Mouse (Mus musculus) liver, embryonic 15.5 days (tissue): ENCODE results near the gene Elp5. TPM values are rescaled to one million over a fixed set of nuclear protein-coding genes. Genes with fewer than 3 reads are reported as not detected.
"Not testable (repeated sequence)": the region's sequence is repeated elsewhere in the genome, so short reads cannot be mapped to it uniquely, and the experiment has no call there.

Experiments used
- ATAC-seq: fragments of 200-750 bp; cut with Nextera tagmentation; 2 replicates; pipeline ENCODE4 v1.8.0; 2017; ENCODE audit warnings: moderate number of reproducible peaks, mild to moderate bottlenecking, moderate library complexity; ENCODE audit not compliant: insufficient read depth
- H3K27ac ChIP-seq: fragments of 300-500 bp; sonication (generic); replicated peaks from 2 replicates; pipeline ENCODE4 v1.5.1; 2015; ENCODE audit warnings: mild to moderate bottlenecking, inconsistent platforms
- H3K27me3 ChIP-seq: fragments of 300-500 bp; sonication (generic); 2 replicates; pipeline ENCODE4 v1.6.1; 2015; ENCODE audit warnings: mild to moderate bottlenecking, inconsistent platforms
- H3K36me3 ChIP-seq: fragments of 300-500 bp; sonication (generic); replicated peaks from 2 replicates; pipeline ENCODE4 v1.6.1; 2015; ENCODE audit warnings: moderate library complexity, mild to moderate bottlenecking, inconsistent platforms
- H3K4me1 ChIP-seq: fragments of 300-500 bp; sonication (generic); replicated peaks from 2 replicates; pipeline ENCODE4 v1.6.1; 2015; ENCODE audit warnings: inconsistent platforms
- H3K4me2 ChIP-seq: fragments of 300-500 bp; sonication (generic); 2 replicates; pipeline ENCODE4 v1.6.1; 2015; ENCODE audit warnings: moderate library complexity, mild to moderate bottlenecking, inconsistent platforms
- H3K4me3 ChIP-seq: fragments of 300-500 bp; sonication (generic); replicated peaks from 2 replicates; pipeline ENCODE4 v1.5.1; 2015; ENCODE audit warnings: mild to moderate bottlenecking, inconsistent platforms
- H3K9ac ChIP-seq: fragments of 300-500 bp; sonication (generic); 2 replicates; pipeline ENCODE4 v1.6.1; 2015; ENCODE audit warnings: moderate library complexity, mild to moderate bottlenecking, inconsistent platforms
- H3K9me3 ChIP-seq: fragments of 300-500 bp; sonication (generic); replicated peaks from 2 replicates; pipeline ENCODE4 v1.6.1; 2016; ENCODE audit warnings: inconsistent platforms
- WGBS: fragments of 180-500 bp; shearing (Covaris S2); methylation state at CpG from one replicate; pipeline ENCODE4 v1.1.7; 2015; ENCODE audit warnings: mixed read lengths; ENCODE audit not compliant: insufficient replicate concordance; 5-methylcytosine and 5-hydroxymethylcytosine counted together
- polyA plus RNA-seq: library from polyadenylated mRNA; unstranded; fragments of >200 nt; fragmentation: Nextera tagmentation; extraction: Ambion mirVana; gene quantifications from 2 replicates; pipeline ENCODE4 v1.2.1, GENCODE M21; 2015

Elp5 gene
- polyA plus RNA-seq, 1 experiment from 2014 or later: 58.1 TPM

GRCm38 (mm10) chr11:69955618-69956017, 26.7 kb downstream of the Elp5 start:
- not testable (repeated sequence) for H3K4me3 ChIP-seq

GRCm38 (mm10) chr11:69953267-69953915, 28.9 kb downstream of the Elp5 start:
- 27% methylated on average over 11 of the region's 11 CpGs for WGBS
- peaks cover 70% of the 10 kb centered on the region for H3K27me3 ChIP-seq
- no peak for ATAC-seq

More at GRCm38 (mm10) chr11:69955618-69956017, 26.7 kb downstream of the Elp5 start:
- not testable (repeated sequence) for H3K4me1 ChIP-seq, H3K36me3 ChIP-seq, H3K9me3 ChIP-seq, H3K27ac ChIP-seq, H3K4me2 ChIP-seq, ATAC-seq, H3K9ac ChIP-seq
- 69% methylated on average over 4 of the region's 4 CpGs for whole genome bisulfite sequencing
- peaks cover 82% of the 10 kb centered on the region for H3K27me3 ChIP-seq

GRCm38 (mm10) chr11:69952274-69952673, 30.0 kb downstream of the Elp5 start:
- Histone ChIP-seq H3K4me1 (peaks cover 20% of the 10 kb centered on the region), H3K9ac (no peak overlapping the region), H3K36me3 (no peaks in the 10 kb centered on the region), H3K4me3 (no peak overlapping the region), H3K9me3 (no peaks in the 10 kb centered on the region), H3K27me3 (peaks cover 62% of the 10 kb centered on the region), H3K4me2 (no peak overlapping the region), H3K27ac (no peak overlapping the region)
- WGBS: 24% methylated on average over 1 of the region's 1 CpGs
- ATAC-seq: no peak

More at GRCm38 (mm10) chr11:69953267-69953915, 28.9 kb downstream of the Elp5 start:
- Histone ChIP-seq H3K9me3 (no peaks in the 10 kb centered on the region), H3K27ac (no peak overlapping the region), H3K9ac (no peak overlapping the region), H3K4me1 (peaks cover 10% of the 10 kb centered on the region), H3K36me3 (no peaks in the 10 kb centered on the region), H3K4me2 (no peak overlapping the region), H3K4me3 (no peak overlapping the region)

GRCm38 (mm10) chr11:69950807-69951459, 31.4 kb downstream of the Elp5 start:
- Histone ChIP-seq H3K4me1 (peaks cover 27% of the 10 kb centered on the region), H3K27me3 (peaks cover 54% of the 10 kb centered on the region)
- 41% methylated on average over 4 of the region's 4 CpGs for WGBS

GRCm38 (mm10) chr11:69948763-69949150, 33.6 kb downstream of the Elp5 start:
- WGBS: under 1% methylated on average over 14 of the region's 14 CpGs
- Histone ChIP-seq H3K4me1 (peaks cover 48% of the 10 kb centered on the region), H3K4me2 (peak overlapping the region; percentile 93), H3K27ac (peak overlapping the region; percentile 83), H3K9me3 (no peaks in the 10 kb centered on the region), H3K4me3 (peak overlapping the region; percentile 77), H3K36me3 (peaks cover 22% of the 10 kb centered on the region), H3K27me3 (peaks cover 63% of the 10 kb centered on the region), H3K9ac (peak overlapping the region; percentile 75)
- ATAC-seq: peak; percentile 36

More at GRCm38 (mm10) chr11:69950807-69951459, 31.4 kb downstream of the Elp5 start:
- Histone ChIP-seq H3K27ac (no peak overlapping the region), H3K4me3 (no peak overlapping the region), H3K9me3 (no peaks in the 10 kb centered on the region), H3K4me2 (no peak overlapping the region), H3K36me3 (peaks cover under 1% of the 10 kb centered on the region; the same call in 1 of the 2 replicates), H3K9ac (no peak overlapping the region)
- ATAC-seq: no peak

- Histone ChIP-seq H3K9me3 (no peaks in the 10 kb centered on the region), H3K36me3 (peaks cover 27% of the 10 kb centered on the region), H3K4me3 (peak within 1 kb of the TSS; percentile 77), H3K27me3 (peaks cover 63% of the 10 kb centered on the region), H3K27ac (peak within 1 kb of the TSS; percentile 95), H3K4me1 (peaks cover 52% of the 10 kb centered on the region), H3K4me2 (peak within 1 kb of the TSS; percentile 93), H3K9ac (peak within 1 kb of the TSS; percentile 75)
- peak; percentile 82 for ATAC-seq
- 1% methylated on average over 34 of the region's 34 CpGs for WGBS
Measured at GRCm38 (mm10) chr11:69948066-69948762, 34.1 kb downstream of the Elp5 start, which contains the start of gene Slc2a4. Gene Slc2a4 (minus strand): TSS chr11:69948188.

- peak overlapping the region; percentile 75 for H3K9ac ChIP-seq
- H3K27me3 ChIP-seq: peaks cover 63% of the 10 kb centered on the region
- peak overlapping the region; percentile 95 for H3K27ac ChIP-seq
- H3K4me3 ChIP-seq: peak overlapping the region; percentile 77
- H3K9me3 ChIP-seq: no peaks in the 10 kb centered on the region
- peak overlapping the region; percentile 93 for H3K4me2 ChIP-seq
- no peak; the same call in 1 of the 2 replicates for ATAC-seq
- WGBS: 10% methylated on average over 29 of the region's 29 CpGs
- peaks cover 56% of the 10 kb centered on the region for H3K4me1 ChIP-seq
- peaks cover 34% of the 10 kb centered on the region for H3K36me3 ChIP-seq
Measured at GRCm38 (mm10) chr11:69947337-69948065, 34.8 kb downstream of the Elp5 start.

- Histone ChIP-seq H3K27me3 (peaks cover 62% of the 10 kb centered on the region), H3K9ac (peak overlapping the region; percentile 75), H3K4me2 (peak overlapping the region; percentile 93), H3K9me3 (no peaks in the 10 kb centered on the region), H3K4me1 (peaks cover 56% of the 10 kb centered on the region), H3K36me3 (peaks cover 41% of the 10 kb centered on the region), H3K4me3 (peak overlapping the region; percentile 77), H3K27ac (peak overlapping the region; percentile 95)
- ATAC-seq: peak; percentile 77
- WGBS: 61% methylated on average over 18 of the region's 18 CpGs
Measured at GRCm38 (mm10) chr11:69945997-69946891, 36.1 kb downstream of the Elp5 start.

- Histone ChIP-seq H3K4me1 (peaks cover 56% of the 10 kb centered on the region), H3K36me3 (peaks cover 41% of the 10 kb centered on the region), H3K27me3 (peaks cover 60% of the 10 kb centered on the region), H3K4me3 (peak overlapping the region; percentile 77), H3K27ac (peak overlapping the region; percentile 95), H3K9ac (peak overlapping the region; percentile 75), H3K4me2 (peak overlapping the region; percentile 93), H3K9me3 (no peaks in the 10 kb centered on the region)
- ATAC-seq: no peak
- WGBS: 65% methylated on average over 13 of the region's 13 CpGs
Measured at GRCm38 (mm10) chr11:69945216-69945615, 37.1 kb downstream of the Elp5 start.

GRCm38 (mm10) chr11:69940962-69941361, 41.4 kb downstream of the Elp5 start:
- no peak for ATAC-seq
- Histone ChIP-seq H3K27ac (no peak overlapping the region), H3K4me1 (peaks cover 48% of the 10 kb centered on the region), H3K9me3 (no peaks in the 10 kb centered on the region), H3K4me2 (no peak overlapping the region), H3K9ac (no peak overlapping the region), H3K4me3 (no peak overlapping the region), H3K36me3 (peaks cover 40% of the 10 kb centered on the region), H3K27me3 (peaks cover 95% of the 10 kb centered on the region)
- 78% methylated on average over 4 of the region's 4 CpGs for WGBS
